Mouse (Mus musculus) G1E (cell line): ENCODE data around the gene Adgrv1. TPM values are rescaled to one million over a fixed set of nuclear protein-coding genes. Genes with fewer than 3 reads are reported as not detected.

Experiments
- ATAC-seq: 2 replicates; pipeline ENCODE4 v1.8.0; 2016; ENCODE audit warnings: mild to moderate bottlenecking; ENCODE audit not compliant: insufficient number of reproducible peaks, poor library complexity, low FRiP score, severe bottlenecking; ENCODE audit errors: extremely low read depth
- DNase-seq: peaks from one replicate; pipeline ENCODE4 v3.0.0; 2012; ENCODE audit warnings: low spot score
- H3K27me3 ChIP-seq: 2 replicates; pipeline ENCODE4 v1.6.1; 2012; ENCODE audit warnings: mild to moderate bottlenecking, low read length, inconsistent platforms; ENCODE audit not compliant: insufficient read depth
- H3K36me3 ChIP-seq: replicated peaks from 2 replicates; pipeline ENCODE3; 2012; ENCODE audit warnings: mild to moderate bottlenecking, inconsistent platforms
- H3K4me1 ChIP-seq: 2 replicates; pipeline ENCODE4 v1.6.1; 2012; ENCODE audit warnings: low read depth, low read length, inconsistent platforms, mixed read lengths; ENCODE audit not compliant: insufficient read depth
- H3K4me3 ChIP-seq: 2 replicates; pipeline ENCODE4 v1.5.1; 2012; ENCODE audit warnings: low read depth, mild to moderate bottlenecking, inconsistent platforms, low read length, moderate library complexity, mixed read lengths
- H3K9me3 ChIP-seq: replicated peaks from 2 replicates; pipeline ENCODE4 v1.6.1; 2012; ENCODE audit warnings: inconsistent platforms
- CTCF ChIP-seq: IDR thresholded peaks from 2 replicates; pipeline ENCODE4 v1.5.1; 2012; ENCODE audit warnings: low read depth, low read length, inconsistent platforms, mixed read lengths
- GATA1 ChIP-seq: IDR thresholded peaks from 2 replicates; pipeline ENCODE4 v1.6.1; 2012; ENCODE audit warnings: borderline replicate concordance, low read length, inconsistent platforms, mixed read lengths
- GATA2 ChIP-seq: IDR thresholded peaks from 2 replicates; pipeline ENCODE4 v1.6.1; 2012; ENCODE audit warnings: low read depth, low read length, inconsistent platforms, borderline replicate concordance
- POLR2AphosphoS5 ChIP-seq: IDR thresholded peaks from 2 replicates; pipeline ENCODE4 v1.6.1; 2012; ENCODE audit warnings: low read depth, low read length, inconsistent platforms; ENCODE audit not compliant: insufficient replicate concordance
- TAL1 ChIP-seq: conservative IDR thresholded peaks from 2 replicates; pipeline ENCODE4 v1.6.1; 2012; ENCODE audit warnings: low read depth, low read length, inconsistent platforms, mixed read lengths
- polyA plus RNA-seq: library from polyadenylated mRNA; stranded (reverse); fragments of >175 nt; gene quantifications from 2 replicates; pipeline ENCODE4 v1.2.3, GENCODE M21; 2012
- total RNA-seq, 2 experiments: library from RNA; stranded (forward) in 1 of 2; stranded (reverse) in 1 of 2; fragments of 200-1000 nt in 1 of 2; fragments of >200 nt in 1 of 2; fragmentation: Nextera tagmentation in 1 of 2; gene quantifications; 2 replicates each; pipeline ENCODE4 v1.2.3; 2014 to 2017

The Adgrv1 gene
- total and polyA plus RNA-seq, 3 experiments = 0.49 TPM; not detected in 2

DNA sequence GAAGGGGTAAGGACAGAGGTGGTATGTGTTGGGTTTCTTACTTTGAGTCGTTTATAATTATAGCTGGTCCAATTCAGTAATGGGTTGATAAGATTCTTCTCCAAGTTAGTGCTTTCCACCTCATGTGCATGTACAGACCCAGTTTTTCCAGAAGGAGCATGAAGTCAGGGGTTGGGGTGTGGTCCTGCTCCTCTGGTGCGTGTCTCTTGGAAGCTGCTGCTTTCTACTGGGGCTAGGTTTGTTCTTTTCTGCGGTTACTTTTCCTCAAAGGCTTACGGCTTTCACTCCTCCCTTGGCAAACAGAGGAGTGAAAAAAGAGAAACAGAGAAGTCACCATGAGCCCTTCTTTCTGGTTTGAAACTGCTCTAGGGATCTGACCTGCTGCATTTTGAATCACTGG, 522.5 kb downstream of the Adgrv1 start:
- DNase-seq = no peak
- no peak overlapping the region for H3K4me3 ChIP-seq
- no peak for TF ChIP-seq GATA2
- H3K4me1 ChIP-seq = no peaks in the 10 kb centered on the region
- H3K9me3 ChIP-seq = no peaks in the 10 kb centered on the region
- no peaks in the 10 kb centered on the region for H3K27me3 ChIP-seq
- H3K36me3 ChIP-seq = no peaks in the 10 kb centered on the region
- ATAC-seq = no peak

DNA sequence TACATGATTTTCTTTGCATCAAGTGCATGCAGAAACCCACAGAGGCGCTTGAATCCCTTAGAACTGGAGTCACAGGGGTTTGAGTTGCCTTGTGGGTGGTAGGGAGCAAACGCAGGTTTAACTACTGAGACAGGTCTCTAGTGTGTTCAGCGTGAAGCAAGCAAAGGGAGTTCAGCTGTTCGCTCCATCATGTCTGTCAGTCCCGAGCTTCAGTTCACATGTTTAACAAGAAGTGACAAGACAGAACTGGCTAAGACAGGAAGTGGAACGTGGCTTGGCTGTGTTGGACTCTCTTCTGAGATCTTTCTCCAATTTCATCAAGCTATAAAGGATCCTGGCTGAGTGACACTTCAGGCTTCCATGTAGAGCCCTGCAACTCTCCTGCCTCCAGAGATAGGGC, 523.3 kb downstream of the Adgrv1 start:
- Histone ChIP-seq H3K4me3 (no peak overlapping the region), H3K4me1 (no peaks in the 10 kb centered on the region), H3K9me3 (no peaks in the 10 kb centered on the region), H3K36me3 (no peaks in the 10 kb centered on the region), H3K27me3 (no peaks in the 10 kb centered on the region)
- ATAC-seq (no peak), DNase-seq (no peak)
- no peak for TF ChIP-seq CTCF
- TF ChIP-seq TAL1 = no peak
- no peak for TF ChIP-seq GATA2
- TF ChIP-seq GATA1 = no peak
- TF ChIP-seq POLR2AphosphoS5 = no peak

DNA sequence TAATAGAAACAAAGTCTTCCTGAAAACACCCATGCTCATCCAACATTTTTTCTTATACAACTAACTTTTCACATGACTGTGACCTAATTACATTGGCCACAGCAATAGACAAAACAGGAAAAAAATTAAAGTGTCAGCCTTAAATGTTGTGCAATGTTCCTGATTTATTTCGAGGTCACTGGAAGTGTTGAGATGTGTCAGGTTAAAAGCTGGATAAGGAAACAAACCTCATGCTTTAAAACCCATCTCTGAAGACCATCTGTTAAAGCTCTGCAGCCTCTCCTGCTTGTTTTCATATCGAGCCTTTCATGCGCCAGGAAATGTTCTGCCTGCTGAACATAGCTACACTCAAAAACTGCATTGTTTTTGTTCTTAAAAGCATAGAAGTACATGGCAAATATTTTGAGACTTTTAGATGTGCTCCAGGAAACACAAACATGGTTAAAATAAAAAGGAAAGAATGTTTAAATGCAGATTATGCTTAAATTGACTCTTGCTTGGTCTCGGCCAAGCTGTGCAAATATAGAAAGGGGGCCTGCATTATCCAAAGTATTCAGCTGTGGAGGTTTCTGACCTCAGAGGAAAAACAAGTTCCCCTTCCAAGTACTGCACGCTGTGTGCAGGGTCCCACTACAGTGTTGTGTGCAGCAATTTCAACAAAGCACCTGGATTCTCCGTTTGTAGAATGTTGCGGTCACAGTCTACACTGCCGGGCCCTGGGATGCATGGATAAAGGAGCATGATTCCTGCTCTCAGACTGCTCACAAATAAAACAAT, 524.2 kb downstream of the Adgrv1 start:
- DNase-seq = no peak
- no peaks in the 10 kb centered on the region for H3K9me3 ChIP-seq
- no peaks in the 10 kb centered on the region for H3K36me3 ChIP-seq
- no peaks in the 10 kb centered on the region for H3K4me1 ChIP-seq
- no peaks in the 10 kb centered on the region for H3K27me3 ChIP-seq
- no peak for TF ChIP-seq GATA1
- TF ChIP-seq CTCF = no peak
- TF ChIP-seq GATA2 = no peak
- TF ChIP-seq TAL1 = no peak
- no peak for TF ChIP-seq POLR2AphosphoS5
- H3K4me3 ChIP-seq = no peak overlapping the region
- ATAC-seq = no peak

DNA sequence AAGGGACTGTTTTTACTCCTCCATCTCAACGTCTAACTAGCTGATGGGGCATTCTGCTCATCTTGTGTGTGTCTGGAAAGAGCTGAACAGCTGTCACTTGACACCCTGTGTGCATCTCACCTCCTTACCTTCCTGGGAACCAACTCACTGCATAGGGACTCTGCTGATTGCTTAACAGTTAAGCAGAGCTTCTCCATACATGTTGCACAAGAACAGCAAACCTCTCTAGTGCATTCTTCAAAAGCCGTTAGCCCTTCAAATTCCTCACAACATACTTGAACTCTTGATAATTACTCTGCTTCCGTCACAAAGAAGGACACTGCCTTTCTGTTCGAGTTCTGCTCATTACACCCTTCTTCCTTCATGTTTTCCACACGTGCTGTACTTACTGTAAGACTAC, 525.5 kb downstream of the Adgrv1 start:
- Histone ChIP-seq H3K27me3 (no peaks in the 10 kb centered on the region), H3K4me3 (no peak overlapping the region), H3K4me1 (no peaks in the 10 kb centered on the region), H3K9me3 (no peaks in the 10 kb centered on the region), H3K36me3 (no peaks in the 10 kb centered on the region)
- no peak for ATAC-seq
- TF ChIP-seq GATA1 = no peak
- TF ChIP-seq GATA2 = no peak
- no peak for TF ChIP-seq POLR2AphosphoS5
- no peak for TF ChIP-seq CTCF
- TF ChIP-seq TAL1 = no peak
- DNase-seq = no peak

DNA sequence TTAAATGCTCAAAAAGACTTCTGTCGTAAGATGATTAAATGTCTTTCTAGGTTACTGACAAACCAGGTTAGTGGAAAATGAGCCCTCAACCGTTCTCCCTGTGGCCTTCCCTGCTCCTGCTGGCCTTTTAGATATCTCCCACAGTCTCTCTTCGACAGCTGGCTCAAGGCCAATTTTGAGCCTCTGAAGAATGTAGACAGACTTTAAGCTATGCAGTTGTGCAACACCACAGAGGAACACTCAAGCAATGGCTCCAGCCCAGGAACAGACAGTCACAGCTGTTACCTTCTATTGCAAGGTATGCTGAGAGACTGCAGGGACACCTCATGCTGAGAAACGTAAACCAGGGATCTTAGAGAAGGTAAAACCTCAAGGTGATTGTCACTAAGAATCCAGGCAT, 529.2 kb downstream of the Adgrv1 start:
- no peak for ATAC-seq

DNA sequence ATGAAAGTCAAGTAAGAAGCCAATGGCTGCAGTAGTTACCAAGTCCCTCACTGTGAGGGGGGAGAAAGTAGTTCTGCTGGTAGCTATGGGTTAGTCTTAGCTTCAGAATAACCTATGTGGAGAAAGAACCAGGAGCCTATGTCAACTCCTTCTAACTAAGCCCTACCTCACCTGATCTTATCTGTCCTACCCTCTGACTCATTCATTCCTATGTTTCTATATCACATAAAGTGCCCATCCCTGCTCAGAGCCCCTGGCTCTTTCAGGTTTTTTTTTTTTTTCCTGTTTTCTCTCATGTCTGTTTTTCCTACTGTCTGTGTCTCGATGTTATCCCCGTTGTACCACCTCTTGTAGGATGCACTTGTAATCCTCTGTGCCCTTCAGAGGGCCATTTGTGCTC, 536.5 kb downstream of the Adgrv1 start:
- Histone ChIP-seq H3K9me3 (no peaks in the 10 kb centered on the region), H3K27me3 (no peaks in the 10 kb centered on the region), H3K4me3 (no peak overlapping the region), H3K4me1 (no peaks in the 10 kb centered on the region), H3K36me3 (no peaks in the 10 kb centered on the region)
- ATAC-seq (no peak), DNase-seq (no peak)
- TF ChIP-seq CTCF = no peak
- no peak for TF ChIP-seq GATA1
- no peak for TF ChIP-seq TAL1
- TF ChIP-seq GATA2 = no peak
- TF ChIP-seq POLR2AphosphoS5 = no peak

More for the DNA sequence above, 529.2 kb downstream of the Adgrv1 start:
- Histone ChIP-seq H3K36me3 (no peaks in the 10 kb centered on the region), H3K27me3 (no peaks in the 10 kb centered on the region), H3K4me1 (no peaks in the 10 kb centered on the region), H3K4me3 (no peak overlapping the region), H3K9me3 (no peaks in the 10 kb centered on the region)
- TF ChIP-seq CTCF (no peak), GATA1 (no peak), GATA2 (no peak), TAL1 (no peak)
- no peak for DNase-seq
